Mouse (Mus musculus) cerebellum, adult 2 months (tissue): ENCODE measurements around the gene Ucn2.

ENCODE experiments used
- CTCF ChIP-seq: fragments of 200-500 bp; IDR thresholded peaks from 2 replicates; pipeline ENCODE4 v1.5.1; 2011; ENCODE audit warnings: low read depth, mild to moderate bottlenecking, control low read depth, low read length, moderate library complexity, borderline replicate concordance; ENCODE audit not compliant: insufficient read depth
- POLR2A ChIP-seq: fragments of 200-500 bp; IDR thresholded peaks from 2 replicates; pipeline ENCODE4 v1.6.1; 2011; ENCODE audit warnings: low read length, control low read depth, borderline replicate concordance; ENCODE audit not compliant: insufficient read depth

GRCm38 (mm10) chr9:108964338-108964737, 21.5 kb upstream of the Ucn2 start:
- TF ChIP-seq CTCF (no peak), POLR2A (no peak)
